In the genomic region with DNA sequence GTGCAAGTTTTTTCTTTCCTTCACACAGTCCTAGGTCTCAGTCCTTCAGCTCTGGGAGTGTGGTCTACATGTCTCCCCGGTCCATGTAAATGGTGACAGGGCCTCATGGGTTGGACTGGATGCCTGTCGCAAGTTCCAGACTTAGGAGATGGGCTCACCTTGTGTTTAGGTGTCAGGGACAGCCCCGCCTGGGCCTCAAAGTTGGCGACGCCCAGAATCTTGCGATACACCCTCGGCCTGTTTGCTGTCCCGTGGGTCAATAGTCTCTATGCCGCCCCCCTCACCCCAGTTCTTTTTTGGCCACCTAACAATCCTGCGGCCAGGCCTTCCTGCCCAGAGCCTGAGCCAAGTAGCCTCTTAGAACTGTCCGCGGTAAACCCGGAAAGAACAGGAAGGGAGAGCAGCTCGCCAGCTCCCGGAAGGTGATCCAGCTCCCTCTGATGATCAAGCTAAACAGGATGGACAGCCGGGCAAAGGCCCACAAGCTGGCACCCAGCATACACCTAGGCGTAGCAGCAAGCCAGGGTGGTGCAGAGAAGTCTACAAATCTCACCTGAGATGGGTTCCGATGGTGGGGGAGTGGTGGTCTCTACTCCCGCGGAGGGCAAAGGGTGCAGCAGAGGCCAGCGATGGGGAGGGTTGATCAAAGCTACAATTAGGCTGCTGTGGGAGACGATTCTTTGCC, we compare ENCODE assay signal across 8 mouse cellular contexts. TPM values are rescaled to one million over a fixed set of nuclear protein-coding genes. Genes with fewer than 3 reads are reported as not detected.
DNase-seq lines count a peak whose midpoint lies in the region; ATAC-seq lines count a peak whose summit lies in the region.

No protein-coding gene starts in this region.

- H3K4me1 ChIP-seq in heart, embryonic 10.5 days = peaks cover 12% of the 10 kb centered on the region
- peaks cover 31% of the 10 kb centered on the region for H3K4me1 ChIP-seq in hindbrain, embryonic 13.5 days (replicated peaks)
- H3K4me1 ChIP-seq in limb, embryonic 15.5 days = peaks cover 20% of the 10 kb centered on the region
- H3K4me1 ChIP-seq in midbrain, embryonic 15.5 days = peaks cover 26% of the 10 kb centered on the region

- no peak for DNase-seq in heart, embryonic 10.5 days (ENCODE audit: low spot score)
- DNase-seq in heart, adult 8-10 months (ENCODE audit: low spot score) = no peak
- DNase-seq in gastrocnemius, postnatal 14 days = no peak
- DNase-seq in ovary, postnatal 14 days (ENCODE audit: low spot score) = no peak

- H3K9ac ChIP-seq in hindbrain, embryonic 13.5 days = peak overlapping the region; percentile 87
- peak overlapping the region; percentile 69 for H3K9ac ChIP-seq in limb, embryonic 15.5 days
- peak overlapping the region; percentile 85 for H3K9ac ChIP-seq in midbrain, embryonic 15.5 days

- H3K9me3 ChIP-seq in heart, embryonic 10.5 days = no peaks in the 10 kb centered on the region
- H3K9me3 ChIP-seq in hindbrain, embryonic 13.5 days = no peaks in the 10 kb centered on the region
- no peaks in the 10 kb centered on the region for H3K9me3 ChIP-seq in limb, embryonic 15.5 days
- H3K9me3 ChIP-seq in midbrain, embryonic 15.5 days = no peaks in the 10 kb centered on the region

- WGBS in heart, embryonic 10.5 days = 9% methylated on average over 22 of the region's 22 CpGs
- 13% methylated on average over 22 of the region's 22 CpGs for WGBS in hindbrain, embryonic 13.5 days
- WGBS in limb, embryonic 15.5 days = 7% methylated on average over 22 of the region's 22 CpGs
- 11% methylated on average over 22 of the region's 22 CpGs for WGBS in midbrain, embryonic 15.5 days

- ATAC-seq in common myeloid progenitor, adult 5-6 weeks (replicated peaks; ENCODE audit: low read depth, poor library complexity, severe bottlenecking) = peak; percentile 28
- ATAC-seq in hindbrain, embryonic 13.5 days (ENCODE audit: low FRiP score) = peak; percentile 75
- no peak for ATAC-seq in limb, embryonic 15.5 days (ENCODE audit: insufficient number of reproducible peaks, low FRiP score, low TSS enrichment, low read depth)
- ATAC-seq in midbrain, embryonic 15.5 days (replicated peaks) = peak; percentile 76; the same call in 1 of the 2 replicates

- peak overlapping the region; percentile 50 for H3K27ac ChIP-seq in heart, embryonic 10.5 days
- peak overlapping the region; percentile 49; the same call in 1 of the 2 replicates for H3K27ac ChIP-seq in hindbrain, embryonic 13.5 days
- 0 out of 2 replicates have a peak overlapping the region, but pooled peaks have one; percentile 43 for H3K27ac ChIP-seq in limb, embryonic 15.5 days
- H3K27ac ChIP-seq in midbrain, embryonic 15.5 days = peak overlapping the region; percentile 73

- peak overlapping the region; percentile 77 for H3K4me3 ChIP-seq in heart, embryonic 10.5 days
- peak overlapping the region; percentile 77 for H3K4me3 ChIP-seq in hindbrain, embryonic 13.5 days
- H3K4me3 ChIP-seq in limb, embryonic 15.5 days = peak overlapping the region; percentile 72
- H3K4me3 ChIP-seq in midbrain, embryonic 15.5 days = peak overlapping the region; percentile 86

- H3K36me3 ChIP-seq in heart, embryonic 10.5 days = peaks cover 48% of the 10 kb centered on the region
- peaks cover 48% of the 10 kb centered on the region for H3K36me3 ChIP-seq in hindbrain, embryonic 13.5 days
- peaks cover 39% of the 10 kb centered on the region for H3K36me3 ChIP-seq in limb, embryonic 15.5 days
- peaks cover 30% of the 10 kb centered on the region for H3K36me3 ChIP-seq in midbrain, embryonic 15.5 days (replicated peaks)

- intact Hi-C loops in gastrocnemius, postnatal 14 days (cut with DNase I; ENCODE audit: low total_unique reads) = no loop called here

- H3K4me2 ChIP-seq in hindbrain, embryonic 13.5 days = peak overlapping the region; percentile 93
- peak overlapping the region; percentile 86 for H3K4me2 ChIP-seq in limb, embryonic 15.5 days
- peak overlapping the region; percentile 97 for H3K4me2 ChIP-seq in midbrain, embryonic 15.5 days

- no peaks in the 10 kb centered on the region for H3K27me3 ChIP-seq in heart, embryonic 10.5 days (ENCODE audit: insufficient read depth, poor library complexity, severe bottlenecking)
- H3K27me3 ChIP-seq in hindbrain, embryonic 13.5 days = no peaks in the 10 kb centered on the region
- H3K27me3 ChIP-seq in limb, embryonic 15.5 days = no peaks in the 10 kb centered on the region
- H3K27me3 ChIP-seq in midbrain, embryonic 15.5 days (replicated peaks) = no peaks in the 10 kb centered on the region

RNA-seq across cellular contexts. Expression of gene Cptp, which starts 0.5 kb away (rescaled TPM):
- 14.0 and 16.2 TPM in 2 replicates for polyA plus RNA-seq in heart, embryonic 10.5 days (2016; fragmentation: Nextera tagmentation; extraction: Ambion mirVana)
- 1 to 10 TPM; 7.3 to 9.9 (median 8.6) TPM for total RNA-seq in heart, adult 8-10 months (2022)
- total RNA-seq in common myeloid progenitor, adult 5-6 weeks (2017) = 9.2 and 10.2 TPM in 2 replicates
- 23.3 and 24.1 TPM in 2 replicates for polyA plus RNA-seq in hindbrain, embryonic 13.5 days (2015; fragmentation: Nextera tagmentation; extraction: Ambion mirVana)
- 19.7 and 20.8 TPM in 2 replicates for polyA plus RNA-seq in limb, embryonic 15.5 days (2015; fragmentation: Nextera tagmentation; extraction: Ambion mirVana)
- polyA plus RNA-seq in midbrain, embryonic 15.5 days (2015; fragmentation: Nextera tagmentation; extraction: Ambion mirVana) = 28.1 and 29.1 TPM in 2 replicates
- total RNA-seq in gastrocnemius, postnatal 14 days (2021) = 10 to 100 TPM; 16.5 to 17.0 TPM

RNA-seq across cellular contexts. Expression of gene Ints11, which starts 0.6 kb away (rescaled TPM):
- 52.1 and 73.9 TPM in 2 replicates for polyA plus RNA-seq in heart, embryonic 10.5 days (2016; fragmentation: Nextera tagmentation; extraction: Ambion mirVana)
- 10 to 100 TPM; 13.9 to 14.5 (median 14.1) TPM for total RNA-seq in heart, adult 8-10 months (2022)
- 17.5 and 25.1 TPM in 2 replicates for total RNA-seq in common myeloid progenitor, adult 5-6 weeks (2017)
- polyA plus RNA-seq in hindbrain, embryonic 13.5 days (2015; fragmentation: Nextera tagmentation; extraction: Ambion mirVana) = 74.8 and 79.2 TPM in 2 replicates
- 69.5 and 72.3 TPM in 2 replicates for polyA plus RNA-seq in limb, embryonic 15.5 days (2015; fragmentation: Nextera tagmentation; extraction: Ambion mirVana)
- polyA plus RNA-seq in midbrain, embryonic 15.5 days (2015; fragmentation: Nextera tagmentation; extraction: Ambion mirVana) = 80.6 and 83.6 TPM in 2 replicates
- total RNA-seq in gastrocnemius, postnatal 14 days (2021) = 10 to 100 TPM; 15.4 to 15.9 TPM

RNA-seq across cellular contexts. Expression of gene Tas1r3, which starts 5.6 kb away (rescaled TPM):
- 0.13 and 0.14 TPM in 2 replicates for polyA plus RNA-seq in heart, embryonic 10.5 days (2016; fragmentation: Nextera tagmentation; extraction: Ambion mirVana)
- total RNA-seq in heart, adult 8-10 months (2022) = under 1 TPM; 0.17 to 0.19 (median 0.19) TPM
- 0.09 TPM in 1 of 2 replicates, not detected in the other for total RNA-seq in common myeloid progenitor, adult 5-6 weeks (2017)
- 0.47 and 0.57 TPM in 2 replicates for polyA plus RNA-seq in hindbrain, embryonic 13.5 days (2015; fragmentation: Nextera tagmentation; extraction: Ambion mirVana)
- 0.32 and 0.42 TPM in 2 replicates for polyA plus RNA-seq in limb, embryonic 15.5 days (2015; fragmentation: Nextera tagmentation; extraction: Ambion mirVana)
- polyA plus RNA-seq in midbrain, embryonic 15.5 days (2015; fragmentation: Nextera tagmentation; extraction: Ambion mirVana) = 0.61 and 0.72 TPM in 2 replicates
- under 1 TPM; 0.10 to 0.13 TPM for total RNA-seq in gastrocnemius, postnatal 14 days (2021)

RNA-seq across cellular contexts. Expression of gene Dvl1, which starts 21.6 kb away (rescaled TPM):
- polyA plus RNA-seq in heart, embryonic 10.5 days (2016; fragmentation: Nextera tagmentation; extraction: Ambion mirVana) = 2.8 and 3.6 TPM in 2 replicates
- 10 to 100 TPM; 41.3 to 50.7 (median 49.8) TPM for total RNA-seq in heart, adult 8-10 months (2022)
- 9.2 and 11.4 TPM in 2 replicates for total RNA-seq in common myeloid progenitor, adult 5-6 weeks (2017)
- polyA plus RNA-seq in hindbrain, embryonic 13.5 days (2015; fragmentation: Nextera tagmentation; extraction: Ambion mirVana) = 7.8 and 8.5 TPM in 2 replicates
- polyA plus RNA-seq in limb, embryonic 15.5 days (2015; fragmentation: Nextera tagmentation; extraction: Ambion mirVana) = 7.1 and 10.4 TPM in 2 replicates
- polyA plus RNA-seq in midbrain, embryonic 15.5 days (2015; fragmentation: Nextera tagmentation; extraction: Ambion mirVana) = 30.9 and 37.0 TPM in 2 replicates
- 10 to 100 TPM; 88.6 to 89.4 TPM for total RNA-seq in gastrocnemius, postnatal 14 days (2021)

RNA-seq across cellular contexts. Expression of gene Pusl1, which starts 22.8 kb away (rescaled TPM):
- polyA plus RNA-seq in heart, embryonic 10.5 days (2016; fragmentation: Nextera tagmentation; extraction: Ambion mirVana) = 43.8 and 43.9 TPM in 2 replicates
- 10 to 100 TPM in 3 of 4 experiments, 1 to 10 TPM in 1; 9.6 to 11.9 (median 10.9) TPM for total RNA-seq in heart, adult 8-10 months (2022)
- total RNA-seq in common myeloid progenitor, adult 5-6 weeks (2017) = 18.1 and 39.2 TPM in 2 replicates
- polyA plus RNA-seq in hindbrain, embryonic 13.5 days (2015; fragmentation: Nextera tagmentation; extraction: Ambion mirVana) = 52.6 and 54.8 TPM in 2 replicates
- polyA plus RNA-seq in limb, embryonic 15.5 days (2015; fragmentation: Nextera tagmentation; extraction: Ambion mirVana) = 61.8 and 66.6 TPM in 2 replicates
- polyA plus RNA-seq in midbrain, embryonic 15.5 days (2015; fragmentation: Nextera tagmentation; extraction: Ambion mirVana) = 60.1 and 66.6 TPM in 2 replicates
- 10 to 100 TPM in 1 of 2 experiments, 1 to 10 TPM in 1; 9.2 to 13.1 TPM for total RNA-seq in gastrocnemius, postnatal 14 days (2021)
